Mouse (Mus musculus) naive thymus-derived CD4-positive, alpha-beta T cell, adult 5 months (primary cell): ENCODE measurements around the gene 3300002I08Rik. TPM values are rescaled to one million over a fixed set of nuclear protein-coding genes. Genes with fewer than 3 reads are reported as not detected.

Source experiments
- polyA plus RNA-seq: library from polyadenylated mRNA; unstranded; fragments of 100-300 nt; shearing (Covaris generic); gene quantifications from one replicate; pipeline ENCODE4 v1.2.1, GENCODE M21; 2017

Gene 3300002I08Rik
- polyA plus RNA-seq: 3.5 TPM

GRCm38 (mm10) chr2:150362113-150362877, at the start of gene 3300002I08Rik:
3300002I08Rik (minus strand) TSS chr2:150362765.

GRCm38 (mm10) chr2:150323402-150323801, 39.2 kb downstream of the 3300002I08Rik start, which contains the start of gene Gm10130:
Gm10130 (plus strand) TSS chr2:150323702.

Other genes with a start within 250 kb of the 3300002I08Rik start
- gene Zfp120, start 226.1 kb downstream of the 3300002I08Rik start, polyA plus RNA-seq: 9.5 TPM
- gene Gm10770, start 183.1 kb downstream of the 3300002I08Rik start, polyA plus RNA-seq: not detected
- gene Gm14139, start 181.0 kb downstream of the 3300002I08Rik start, polyA plus RNA-seq: 0.20 TPM
- 2.1 TPM for gene Zfp937, start 144.7 kb downstream of the 3300002I08Rik start, polyA plus RNA-seq
- gene Gm21994, start 107.2 kb downstream of the 3300002I08Rik start, polyA plus RNA-seq: 8.9 TPM
- gene Gm14124, start 105.2 kb downstream of the 3300002I08Rik start, polyA plus RNA-seq: not detected
- 5.0 TPM for gene Gm10130, start 39.1 kb downstream of the 3300002I08Rik start, polyA plus RNA-seq
- gene Zfp442, start 88.7 kb upstream of the 3300002I08Rik start, polyA plus RNA-seq: 1.5 TPM
- gene Zfp345, start 122.3 kb upstream of the 3300002I08Rik start, polyA plus RNA-seq: not detected
- gene Cst7, start 207.7 kb upstream of the 3300002I08Rik start, polyA plus RNA-seq: 22.7 TPM
- 37.4 TPM for gene Apmap, start 245.8 kb upstream of the 3300002I08Rik start, polyA plus RNA-seq